Mouse (Mus musculus): ENCODE measurements around the gene Itga10.
"Not testable (repeated sequence)": the region's sequence is repeated elsewhere in the genome, so short reads cannot be mapped to it uniquely, and the experiment has no call there.

Itga10 gene

DNA sequence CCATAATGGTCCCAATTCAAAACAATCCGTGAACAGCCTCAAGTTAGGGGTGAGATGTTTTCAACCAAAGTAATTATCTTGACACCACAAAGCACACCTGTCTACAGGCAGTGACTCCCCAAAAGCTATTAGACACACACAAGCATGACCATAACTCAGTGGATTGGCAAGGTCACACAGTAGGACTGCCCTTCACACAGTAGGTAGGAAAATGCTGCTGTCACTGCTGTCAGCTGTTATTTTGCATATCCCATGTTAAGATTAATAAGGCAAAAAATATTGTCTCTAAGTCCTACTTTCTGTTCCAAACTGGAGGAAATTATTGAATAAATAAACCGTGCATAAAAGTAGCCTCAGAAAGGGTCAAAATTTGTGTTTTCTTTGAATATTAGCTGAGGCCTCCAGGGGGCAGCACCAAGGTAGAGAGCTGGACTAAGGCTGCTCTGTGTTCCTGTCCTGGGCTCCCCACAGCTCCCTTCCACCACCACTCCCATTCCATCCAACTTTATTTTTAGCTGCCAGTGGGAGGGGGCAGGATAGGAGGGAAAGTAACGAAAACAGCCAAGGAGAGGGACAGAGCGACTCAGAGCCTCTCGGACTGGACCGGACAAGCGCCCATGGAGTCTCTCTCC lies at the start of gene Itga10:
Gene Itga10 (plus strand): TSS at position 567 of the 632 bp plus-strand sequence.
- in situ Hi-C loops (cut with MseI, MboI): loop anchor here in 1 of 2 experiments (10.0 kb wide), 1 partner anchor 100 kb away; no protein-coding TSS in a partner anchor

DNA sequence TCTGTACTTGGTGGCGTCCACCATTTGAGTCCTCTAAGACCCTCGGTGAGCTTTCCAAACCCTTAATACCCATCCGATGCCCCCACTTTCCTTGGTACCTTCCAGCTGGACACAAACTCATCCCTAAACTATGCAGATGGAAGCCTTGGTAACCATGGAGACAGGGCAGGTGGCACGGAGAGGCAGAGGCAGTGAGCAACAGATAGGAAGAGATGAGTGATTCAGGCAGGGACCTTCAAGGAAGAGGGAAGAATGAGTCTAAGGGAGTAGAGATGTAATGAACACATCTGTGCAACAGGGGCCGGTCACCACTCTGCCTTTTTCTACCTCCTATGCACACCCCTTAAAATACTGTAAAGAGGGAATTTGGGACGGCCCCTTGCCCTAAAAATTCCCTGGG lies 49.7 kb upstream of the Itga10 start:
- in situ Hi-C loops (cut with MseI, MboI): no loop called here

- in situ Hi-C loops (cut with MseI, MboI): no loop called here
Measured at GRCm38 (mm10) chr3:96596228-96596707, 49.1 kb upstream of the Itga10 start, which contains the start of gene Ankrd34a. Ankrd34a (plus strand) TSS chr3:96596636.

- in situ Hi-C loops (cut with MseI, MboI): no loop called here
Measured at GRCm38 (mm10) chr3:96596855-96597254, 48.5 kb upstream of the Itga10 start.

- in situ Hi-C loops (cut with MseI, MboI): no loop called here
Measured at GRCm38 (mm10) chr3:96597435-96597891, 47.9 kb upstream of the Itga10 start.

DNA sequence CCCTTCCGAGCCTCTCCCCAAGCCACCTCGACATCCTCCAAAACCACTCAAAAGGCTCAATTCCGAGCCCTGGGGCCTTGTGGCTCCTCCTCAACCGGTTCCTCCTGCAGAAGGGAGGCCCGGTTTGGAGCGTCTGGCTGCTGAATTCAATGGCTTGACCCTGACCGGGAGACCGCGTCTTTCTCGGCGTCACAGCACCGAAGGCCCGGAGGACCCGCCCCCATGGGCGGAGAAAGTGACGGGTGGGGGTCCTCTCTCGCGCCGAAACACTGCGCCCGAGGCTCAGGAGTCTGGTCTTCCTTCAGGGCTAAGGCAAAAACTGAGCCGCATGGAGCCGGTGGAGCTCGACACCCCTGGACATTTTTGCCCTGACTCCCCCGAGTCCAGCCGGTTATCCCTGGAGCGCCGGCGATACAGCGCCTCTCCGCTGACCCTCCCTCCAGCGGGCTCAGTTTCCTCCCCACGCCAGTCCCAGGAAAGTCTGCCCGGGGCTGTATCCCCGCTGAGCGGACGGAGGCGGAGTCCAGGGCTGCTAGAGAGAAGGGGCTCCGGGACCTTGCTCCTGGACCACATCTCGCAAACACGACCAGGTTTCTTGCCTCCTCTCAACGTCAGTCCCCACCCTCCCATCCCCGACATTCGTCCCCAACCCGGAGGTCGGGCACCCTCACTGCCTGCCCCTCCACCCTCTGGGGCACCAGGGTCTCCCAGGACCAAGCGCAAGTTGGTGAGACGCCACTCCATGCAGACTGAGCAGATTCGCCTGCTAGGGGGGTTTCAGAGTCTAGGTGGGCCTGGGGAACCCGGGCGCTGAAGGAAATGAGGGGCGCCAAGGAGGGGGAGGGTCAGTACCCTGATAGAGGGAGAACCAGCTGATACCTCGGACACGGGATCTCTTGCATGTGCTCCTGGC lies 47.0 kb upstream of the Itga10 start:
- in situ Hi-C loops (cut with MseI, MboI): no loop called here

GRCm38 (mm10) chr3:96599069-96599393 lies 46.4 kb upstream of the Itga10 start:
- in situ Hi-C loops (cut with MseI, MboI): no loop called here

GRCm38 (mm10) chr3:96599411-96599810 lies 46.0 kb upstream of the Itga10 start:
- in situ Hi-C loops (cut with MseI, MboI): no loop called here

GRCm38 (mm10) chr3:96600639-96601250 lies 44.6 kb upstream of the Itga10 start, which contains the start of gene Lix1l:
Lix1l (plus strand) TSS chr3:96601149.
- in situ Hi-C loops (cut with MseI, MboI): no loop called here

DNA sequence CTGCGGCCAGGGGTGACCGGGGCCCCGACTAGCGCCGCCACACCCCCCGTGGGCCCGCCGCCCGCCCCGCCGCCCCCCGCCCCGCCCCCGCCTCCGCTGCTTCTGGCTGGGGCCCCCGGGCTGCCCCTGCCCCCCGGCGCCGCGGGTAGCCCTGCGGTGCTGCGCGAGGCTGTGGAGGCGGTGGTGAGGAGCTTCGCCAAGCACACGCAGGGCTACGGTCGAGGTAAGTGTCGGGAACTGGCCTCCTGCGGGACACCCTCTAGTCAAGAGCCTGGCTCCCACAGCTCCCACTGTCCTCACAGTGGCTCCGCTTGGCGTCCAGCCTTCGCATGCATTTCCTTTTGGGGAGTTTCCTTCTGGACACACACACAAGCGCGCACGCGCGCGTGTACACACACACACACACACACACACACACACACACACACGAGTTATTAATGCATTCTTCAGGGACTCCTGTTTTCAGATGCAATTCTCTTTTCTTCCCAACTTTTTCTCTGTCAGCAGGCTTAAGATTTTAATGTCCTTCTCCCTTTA lies 44.1 kb upstream of the Itga10 start:
- in situ Hi-C loops (cut with MseI, MboI): no loop called here

DNA sequence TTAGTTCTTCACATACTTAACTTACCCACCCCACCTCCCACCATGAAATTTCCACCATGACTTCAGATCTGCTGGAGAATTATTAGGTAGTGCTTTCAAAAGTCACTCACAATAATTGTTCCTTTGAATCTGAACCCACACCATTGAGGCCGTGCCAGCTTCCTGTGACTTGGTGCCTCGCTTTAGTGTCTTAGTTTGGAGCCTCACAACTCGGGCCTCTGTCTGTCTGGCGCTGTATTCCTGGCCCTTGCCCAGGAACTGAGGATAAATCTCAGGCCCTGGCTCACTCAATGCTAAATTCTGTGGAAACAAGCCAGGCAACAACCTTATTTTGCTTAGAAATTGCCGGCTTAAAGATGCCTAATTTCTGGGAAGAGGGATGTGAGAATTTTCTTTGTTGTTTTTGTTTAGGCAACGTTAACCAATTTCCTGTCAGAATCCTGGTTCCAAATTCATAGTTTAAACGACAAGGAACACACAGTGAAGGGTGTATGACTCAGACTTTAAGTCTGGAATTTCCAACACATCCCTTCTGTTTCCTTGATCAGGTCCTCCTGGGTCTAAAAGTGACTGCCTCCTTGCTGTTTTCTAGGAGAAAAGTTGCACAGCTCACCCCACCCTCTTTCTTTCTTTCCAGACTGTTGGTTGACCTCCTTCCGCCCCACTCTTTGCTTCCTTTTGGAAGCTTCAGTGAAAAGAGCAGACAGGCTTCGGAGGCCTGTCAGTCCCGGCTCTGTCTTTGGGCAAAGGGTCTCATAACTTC lies 43.3 kb upstream of the Itga10 start:
- in situ Hi-C loops (cut with MseI, MboI): no loop called here

DNA sequence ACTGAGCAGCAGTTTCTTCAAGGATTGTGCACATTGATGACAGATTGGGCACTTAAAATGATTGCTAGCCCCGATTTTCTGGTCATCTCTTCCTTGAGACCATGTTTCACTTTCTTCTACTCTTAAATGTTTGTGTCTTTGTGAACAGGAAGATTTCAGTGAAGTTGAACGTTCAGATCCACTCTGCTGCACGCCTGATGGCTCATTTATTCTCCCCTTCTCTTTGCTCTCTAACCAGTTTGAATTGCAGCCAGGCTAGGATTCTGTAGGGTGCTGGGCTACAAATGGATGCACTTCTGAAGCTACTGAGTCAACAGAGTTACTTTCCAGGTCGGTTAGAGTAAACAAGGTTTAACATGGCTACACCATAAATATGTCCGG lies 42.7 kb upstream of the Itga10 start:
- in situ Hi-C loops (cut with MseI, MboI): no loop called here

GRCm38 (mm10) chr3:96603311-96603710 lies 42.1 kb upstream of the Itga10 start:
- in situ Hi-C loops (cut with MseI, MboI): no loop called here

- in situ Hi-C loops (cut with MseI, MboI): not testable (repeated sequence)
Measured at GRCm38 (mm10) chr3:96606007-96606406, 39.4 kb upstream of the Itga10 start.

GRCm38 (mm10) chr3:96606618-96607017 lies 38.8 kb upstream of the Itga10 start:
- in situ Hi-C loops (cut with MseI, MboI): no loop called here

GRCm38 (mm10) chr3:96617941-96618340 lies 27.4 kb upstream of the Itga10 start:
- in situ Hi-C loops (cut with MseI, MboI): no loop called here

- in situ Hi-C loops (cut with MseI, MboI): no loop called here
Measured at GRCm38 (mm10) chr3:96623201-96623600, 22.2 kb upstream of the Itga10 start.

- in situ Hi-C loops (cut with MseI, MboI): no loop called here
Measured at GRCm38 (mm10) chr3:96629729-96630600, 15.4 kb upstream of the Itga10 start, which contains the start of gene Rbm8a. Rbm8a (plus strand) TSS chr3:96629933.

DNA sequence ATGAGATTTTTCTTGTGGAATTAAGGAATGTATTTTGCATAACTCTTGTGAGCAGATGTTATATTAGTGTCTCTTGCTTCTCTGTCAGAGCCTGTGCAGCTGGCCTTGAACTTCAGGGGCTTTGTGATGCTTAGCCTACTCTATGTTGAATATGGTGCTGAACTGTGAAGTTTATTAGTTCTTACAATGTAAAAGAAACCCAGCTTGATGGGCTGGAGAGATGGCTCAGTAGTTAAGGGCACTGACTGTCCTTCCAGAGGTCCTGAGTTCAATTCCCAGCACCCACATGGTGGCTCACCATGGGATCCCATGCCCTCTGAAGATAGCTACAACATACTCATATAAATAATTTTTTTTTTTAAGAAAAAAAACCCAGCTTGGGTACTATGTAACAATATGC lies 13.3 kb upstream of the Itga10 start:
- in situ Hi-C loops (cut with MseI, MboI): no loop called here

DNA sequence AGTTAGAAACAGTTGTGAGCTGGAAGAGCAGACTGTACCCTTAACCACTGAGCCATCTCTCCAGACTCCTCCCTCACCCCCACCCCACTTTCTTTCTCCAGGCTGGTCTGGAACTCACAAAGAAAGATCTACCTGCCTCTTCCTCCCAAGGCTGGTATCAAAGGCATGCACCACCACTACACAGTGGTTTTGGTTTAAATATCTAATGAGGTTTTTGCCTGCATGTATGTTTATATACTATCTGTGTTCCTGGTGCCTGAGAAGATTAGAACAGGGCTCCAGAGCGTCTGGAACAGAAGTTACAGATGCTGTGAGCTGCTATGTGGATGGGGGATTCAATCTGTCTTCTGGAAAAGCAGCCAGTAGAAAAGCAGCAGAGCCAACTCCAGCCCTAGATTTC lies 11.4 kb upstream of the Itga10 start:
- in situ Hi-C loops (cut with MseI, MboI): no loop called here

All from mouse trophoblast stem cell (cell line).